In genomic region chr16:4383473-4384038, GRCm38 (mm10) we compare ENCODE assay signal across 28 mouse cellular contexts. TPM values are rescaled to one million over a fixed set of nuclear protein-coding genes. Genes with fewer than 3 reads are reported as not detected.
DNase-seq lines count a peak whose midpoint lies in the region; ATAC-seq and TF ChIP-seq lines count a peak whose summit lies in the region.
"Had no signal": no experiment of that assay in that cellular context is flagged by ENCODE, and none has a peak within 500 bp of the region (broad histone marks: within the 10 kb centered on the region; RNA-seq: fewer than 3 reads in every experiment).

No protein-coding gene starts in this region.

- no peaks in the 10 kb centered on the region for H3K36me3 ChIP-seq in kidney, adult 2 months (ENCODE audit: control insufficient read depth, insufficient read depth, low read length)
- no peaks in the 10 kb centered on the region for H3K36me3 ChIP-seq in lung, postnatal 0 days (ENCODE audit: insufficient read depth, low read length)
- no peaks in the 10 kb centered on the region for H3K36me3 ChIP-seq in macrophage (ENCODE audit: inconsistent target)
- H3K36me3 ChIP-seq: embryonic facial prominence, embryonic 12.5 days; heart, embryonic 13.5 days; hindbrain, embryonic 10.5 days; limb, embryonic 15.5 days; lung, embryonic 15.5 days; midbrain, embryonic 13.5 days; stomach, embryonic 15.5 days had no signal

- no peaks in the 10 kb centered on the region for H3K27me3 ChIP-seq in kidney, adult 2 months (replicated peaks; ENCODE audit: control insufficient read depth, insufficient read depth, low read length)
- H3K27me3 ChIP-seq in lung, postnatal 0 days (replicated peaks; ENCODE audit: insufficient read depth, low read length) = no peaks in the 10 kb centered on the region
- H3K27me3 ChIP-seq: embryonic facial prominence, embryonic 12.5 days; heart, embryonic 13.5 days; limb, embryonic 15.5 days; lung, embryonic 15.5 days; midbrain, embryonic 13.5 days; Patski; stomach, embryonic 15.5 days had no signal

- TF ChIP-seq POLR2A in kidney, adult 2 months (IDR thresholded peaks at IDR 0.05; ENCODE audit: low read depth, low read length) = no peak
- TF ChIP-seq POLR2A in bone marrow macrophage, adult 2 months (IDR thresholded peaks at IDR 0.05; ENCODE audit: borderline replicate concordance, low read depth, low read length) = no peak

- H3K9me3 ChIP-seq in lung, postnatal 0 days (ENCODE audit: low read length) = no peaks in the 10 kb centered on the region
- H3K9me3 ChIP-seq: embryonic facial prominence, embryonic 12.5 days; heart, embryonic 13.5 days; hindbrain, embryonic 10.5 days; limb, embryonic 15.5 days; lung, embryonic 15.5 days; midbrain, embryonic 13.5 days; stomach, embryonic 15.5 days had no signal

- H3K27ac ChIP-seq in kidney, adult 2 months (ENCODE audit: insufficient read depth, low read depth, low read length) = peak overlapping the region; percentile 16; the same call in 1 of the 2 replicates
- H3K27ac ChIP-seq in lung, postnatal 0 days (ENCODE audit: low read length) = 0 out of 2 replicates have a peak overlapping the region, but pooled peaks have one; percentile 45
- H3K27ac ChIP-seq in bone marrow macrophage, adult 2 months (ENCODE audit: insufficient read depth, low read depth, low read length) = peak overlapping the region; percentile 60
- H3K27ac ChIP-seq in macrophage = peak overlapping the region; percentile 65
- H3K27ac ChIP-seq: embryonic facial prominence, embryonic 12.5 days; heart, embryonic 13.5 days; hindbrain, embryonic 10.5 days; hindbrain, postnatal 0 days; kidney, postnatal 0 days; limb, embryonic 15.5 days; lung, embryonic 15.5 days; midbrain, embryonic 13.5 days; stomach, embryonic 15.5 days had no signal

- no peak for TF ChIP-seq EP300 in lung, postnatal 0 days (IDR thresholded peaks at IDR 0.05)

- no peak for TF ChIP-seq CTCF in kidney, adult 2 months (conservative IDR thresholded peaks at IDR 0.05; ENCODE audit: insufficient read depth, insufficient read length, low read depth, low read length)
- TF ChIP-seq CTCF in lung, postnatal 0 days (IDR thresholded peaks at IDR 0.05) = no peak
- no peak for TF ChIP-seq CTCF in bone marrow macrophage, adult 2 months (IDR thresholded peaks at IDR 0.05; ENCODE audit: low read depth, low read length)

- no peak overlapping the region for H3K4me2 ChIP-seq in lung, postnatal 0 days (replicated peaks; ENCODE audit: low read depth, low read length)
- H3K4me2 ChIP-seq: embryonic facial prominence, embryonic 12.5 days; heart, embryonic 13.5 days; limb, embryonic 15.5 days; lung, embryonic 15.5 days; midbrain, embryonic 13.5 days; stomach, embryonic 15.5 days had no signal

- 71% methylated on average over 4 of the region's 4 CpGs for WGBS in kidney, adult 2 months
- 52% methylated on average over 4 of the region's 4 CpGs for WGBS in lung, postnatal 0 days
- WGBS in macrophage (ENCODE audit: missing documents) = 69% methylated on average over 4 of the region's 4 CpGs

- DNase-seq in kidney, adult 2 months = no peak
- no peak for DNase-seq in kidney, adult 11 months
- DNase-seq in lung, postnatal 0 days (ENCODE audit: low spot score) = no peak
- no peak for DNase-seq in lung, postnatal 4 days
- no peak for DNase-seq in ovary, postnatal 36 days (ENCODE audit: low spot score)
- DNase-seq: adrenal gland, adult 8-10 months; cerebellum, adult 11 months; cerebellum, postnatal 10 days; gastrocnemius, postnatal 25 days; layer of hippocampus, postnatal 36 days; right cerebral cortex, postnatal 25 days; thymus, adult 2 months had no signal

- H3K9ac ChIP-seq in lung, postnatal 0 days (replicated peaks; ENCODE audit: low read depth) = no peak overlapping the region
- H3K9ac ChIP-seq: embryonic facial prominence, embryonic 12.5 days; heart, embryonic 13.5 days; limb, embryonic 15.5 days; lung, embryonic 15.5 days; midbrain, embryonic 13.5 days; stomach, embryonic 15.5 days had no signal

- no peak overlapping the region for H3K4me3 ChIP-seq in kidney, adult 2 months (ENCODE audit: insufficient read depth, low read depth, low read length)
- no peak overlapping the region for H3K4me3 ChIP-seq in lung, postnatal 0 days (ENCODE audit: low read depth, low read length)
- H3K4me3 ChIP-seq in bone marrow macrophage, adult 2 months (ENCODE audit: insufficient read depth, low read length) = no peak overlapping the region
- no peak overlapping the region for H3K4me3 ChIP-seq in macrophage (ENCODE audit: inconsistent target)
- H3K4me3 ChIP-seq: embryonic facial prominence, embryonic 12.5 days; erythroblast, embryonic 14.5 days; heart, embryonic 13.5 days; hindbrain, embryonic 10.5 days; limb, embryonic 15.5 days; lung, embryonic 15.5 days; midbrain, embryonic 13.5 days; stomach, embryonic 15.5 days had no signal

- H3K79me2 ChIP-seq in macrophage (ENCODE audit: inconsistent target) = peaks cover 56% of the 10 kb centered on the region

- ATAC-seq in lung, postnatal 0 days = no peak; the same call in 1 of the 2 replicates
- ATAC-seq: CD4-positive, CD25-positive, alpha-beta regulatory T cell, adult 4 months; forebrain, embryonic 14.5 days; hindbrain, postnatal 0 days; intestine, postnatal 0 days; midbrain, embryonic 13.5 days; Patski had no signal

- 0 out of 2 replicates have a peak, but pooled peaks cover 3% of the 10 kb centered on the region for H3K4me1 ChIP-seq in kidney, adult 2 months (ENCODE audit: control insufficient read depth, insufficient read depth, low read length)
- H3K4me1 ChIP-seq in lung, postnatal 0 days (ENCODE audit: insufficient read depth, low read depth, low read length) = peaks cover 3% of the 10 kb centered on the region
- peaks cover 32% of the 10 kb centered on the region for H3K4me1 ChIP-seq in bone marrow macrophage, adult 2 months (ENCODE audit: control insufficient read depth, insufficient read depth, low read length)
- H3K4me1 ChIP-seq: hindbrain, embryonic 10.5 days; limb, embryonic 15.5 days; midbrain, embryonic 13.5 days; stomach, embryonic 15.5 days had no signal

RNA-seq across cellular contexts. Expression of gene Adcy9, which starts 36.7 kb away (rescaled TPM):
- 10.4 and 12.4 TPM in 2 replicates for polyA plus RNA-seq in kidney, adult 2 months (2012; rRNA removed)
- polyA plus RNA-seq in lung, postnatal 0 days (2015; fragmentation: Nextera tagmentation; extraction: Ambion mirVana) = 2.9 and 3.1 TPM in 2 replicates
- polyA plus RNA-seq in bone marrow macrophage, adult 2 months (2012; ENCODE audit: insufficient read depth, insufficient read length, missing spikeins) = 8.2 and 10.5 TPM in 2 replicates
- 10 to 100 TPM in 22 of 26 experiments, 1 to 10 TPM in 4; 6.6 to 88.2 (median 34.3) TPM for total RNA-seq in macrophage (2018; cell fraction: chromatin; rRNA removed)
- total RNA-seq in macrophage (2018; cell fraction: cytosol; rRNA removed) = 10 to 100 TPM in 14 of 26 experiments, 1 to 10 TPM in 12; 4.7 to 24.2 (median 11.1) TPM
- 10 to 100 TPM in 25 of 26 experiments, 1 to 10 TPM in 1; 9.3 to 63.6 (median 20.5) TPM for total RNA-seq in macrophage (2018; cell fraction: nucleus; rRNA removed)
- polyA plus RNA-seq in macrophage (2018) = 10.4 to 11.9 TPM (median 11.0 TPM) in 3 replicates
- polyA plus RNA-seq: erythroblast, embryonic 14.5 days had no signal
